Mouse (Mus musculus) adrenal gland, postnatal 4 days (tissue): Measurements from ENCODE around the gene Serpina5. TPM values are rescaled to one million over a fixed set of nuclear protein-coding genes. Genes with fewer than 3 reads are reported as not detected.

Experiments
- DNase-seq, 2 experiments: peaks; one replicate each; pipeline ENCODE4 v3.0.0; 2021 to 2022; ENCODE audit warnings: low spot score in 2 of 2, mixed read lengths in 2 of 2
- total RNA-seq, 2 experiments: library from RNA; stranded (reverse); gene quantifications; 2 replicates each; pipeline ENCODE4 v1.2.3; 2021

Gene Serpina5
- total RNA-seq, 2 experiments from 2014 or later, result 0.22 to 0.51 TPM

DNA sequence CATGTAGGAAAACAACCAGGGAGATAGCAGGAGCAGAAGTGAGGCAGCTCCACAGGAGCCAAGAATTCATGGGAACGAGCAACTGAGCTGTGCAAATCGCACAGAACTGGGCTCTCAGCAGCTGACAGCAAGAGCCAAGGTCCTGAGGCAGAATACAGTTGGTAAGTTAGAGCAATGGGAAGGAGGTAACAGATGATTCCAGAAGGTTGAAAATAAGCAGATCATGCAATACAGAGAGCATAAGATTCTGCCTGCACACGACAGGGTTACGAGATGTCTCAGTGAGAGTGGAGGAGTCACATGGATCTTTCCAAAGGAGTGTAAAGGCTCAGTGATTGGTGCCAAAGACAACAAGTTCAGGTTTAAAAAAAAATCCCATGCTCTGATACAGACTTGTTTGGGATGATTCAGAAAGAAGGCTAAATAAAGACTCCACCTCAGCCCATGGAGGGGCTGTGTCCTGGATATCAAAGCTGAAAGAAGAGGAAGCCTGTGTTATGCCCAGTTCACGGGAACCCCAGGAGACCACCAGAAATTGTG is 24.2 kb downstream of the Serpina5 start:
- DNase-seq, result no peak

GRCm38 (mm10) chr12:104127696-104128095 is 26.8 kb downstream of the Serpina5 start, which contains the start of gene Serpina3b:
TSS of gene Serpina3b (plus strand) at chr12:104127996.
- DNase-seq, result no peak

- no peak for DNase-seq
Measured at GRCm38 (mm10) chr12:104131041-104131440, 30.1 kb downstream of the Serpina5 start.

GRCm38 (mm10) chr12:104138216-104138615 is 37.3 kb downstream of the Serpina5 start:
- DNase-seq, result no peak

- no peak for DNase-seq
Measured at GRCm38 (mm10) chr12:104140543-104141103, 39.7 kb downstream of the Serpina5 start.

DNA sequence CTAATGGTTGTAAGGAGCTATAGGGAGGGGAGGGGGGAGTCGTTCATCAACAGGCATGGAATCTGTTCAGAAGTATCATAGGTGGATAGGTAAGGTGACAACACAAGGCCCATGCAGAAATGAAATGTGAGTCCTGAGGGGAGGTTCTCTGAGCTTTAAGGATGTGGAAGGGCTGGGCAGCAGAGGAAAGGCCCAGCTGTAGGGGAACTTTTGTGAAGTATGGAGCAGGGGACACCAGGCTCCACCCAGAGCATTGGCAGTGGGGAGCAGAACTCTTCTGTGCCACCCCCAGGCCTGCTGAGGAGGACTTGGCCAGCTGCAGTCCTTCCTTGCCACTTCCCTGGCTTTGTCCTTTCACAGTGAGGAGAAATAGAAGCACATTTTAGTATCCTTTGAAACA is 40.6 kb downstream of the Serpina5 start:
- DNase-seq, result no peak

DNA sequence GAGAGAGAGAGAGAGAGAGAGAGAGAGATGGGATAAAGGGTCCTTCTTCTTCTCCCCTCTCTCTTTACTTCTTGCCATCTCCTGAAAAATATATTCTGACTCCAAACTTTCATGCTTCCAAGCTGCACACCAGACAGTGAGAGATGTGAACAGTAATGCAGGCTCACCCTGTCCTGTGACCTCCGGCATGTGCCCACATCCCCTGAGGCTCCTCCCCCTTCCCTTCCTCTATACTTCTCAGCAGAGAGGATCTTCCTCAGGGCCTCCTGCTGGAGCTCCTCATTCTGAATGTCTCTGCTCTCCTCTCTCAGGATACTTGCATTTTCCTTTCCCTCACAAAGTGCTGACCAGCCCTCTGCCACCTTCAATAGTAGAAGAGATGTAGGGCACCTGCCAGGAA is 41.5 kb downstream of the Serpina5 start:
- DNase-seq, result no peak

DNA sequence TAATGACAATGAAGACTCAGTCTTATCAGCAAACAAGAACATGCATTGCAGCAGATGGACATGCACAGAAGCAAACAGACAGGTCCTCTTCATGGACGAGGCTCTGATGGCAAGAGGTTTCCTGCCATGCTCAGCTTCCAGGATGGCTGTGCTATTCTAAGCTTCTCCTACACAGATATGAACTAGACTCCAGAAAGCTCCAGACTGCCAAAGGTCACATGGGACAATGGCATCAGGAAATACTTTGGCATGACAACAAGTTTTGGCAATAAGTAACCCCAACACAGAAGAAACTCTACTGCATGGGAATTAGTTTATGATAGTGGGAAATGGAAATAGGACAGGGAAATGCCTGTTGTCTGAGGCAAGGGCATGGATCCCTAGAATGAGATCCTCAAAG is 42.4 kb downstream of the Serpina5 start:
- DNase-seq, result no peak

GRCm38 (mm10) chr12:104145571-104145970 is 44.7 kb downstream of the Serpina5 start:
- DNase-seq, result no peak

DNA sequence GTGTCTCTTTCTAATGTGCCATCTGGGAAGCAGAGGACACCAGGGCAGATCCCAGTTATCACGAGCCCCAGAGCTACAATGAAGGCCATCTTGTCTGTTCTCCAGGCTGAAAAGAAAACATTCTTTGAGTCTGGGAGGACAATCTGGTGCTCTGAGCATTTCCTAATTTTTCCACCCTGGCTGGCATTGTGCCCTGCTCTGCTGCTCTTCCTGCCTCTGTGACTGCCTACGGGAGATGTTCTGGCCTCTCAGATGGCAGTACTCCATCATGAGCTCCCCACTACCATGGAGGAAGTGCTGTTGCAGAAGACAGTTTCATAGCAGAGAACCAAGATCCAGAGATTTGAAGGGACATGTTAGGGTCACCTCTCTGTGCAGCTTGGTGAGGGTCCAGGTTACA is 51.1 kb downstream of the Serpina5 start:
- no peak for DNase-seq

GRCm38 (mm10) chr12:104153041-104153645 is 52.2 kb downstream of the Serpina5 start:
- no peak for DNase-seq

DNA sequence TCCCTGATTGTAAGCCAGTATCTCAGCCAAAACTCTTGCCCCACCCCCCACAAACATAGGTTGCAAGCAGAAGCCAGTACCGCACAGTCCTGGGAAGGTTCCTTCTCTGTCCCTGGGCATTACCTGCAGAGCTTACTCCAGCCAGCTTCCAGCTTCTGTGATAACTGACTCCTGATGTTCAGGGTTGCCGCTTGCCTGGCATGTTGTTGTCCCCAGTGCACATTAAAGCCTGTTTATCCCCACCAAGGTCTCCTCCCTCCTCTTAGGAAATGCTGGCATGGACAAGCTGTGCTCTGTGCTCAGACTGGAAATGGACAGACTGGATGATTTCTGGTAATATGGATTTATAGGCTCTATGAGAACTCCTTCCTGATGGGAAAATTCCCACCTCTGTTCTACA is 52.7 kb downstream of the Serpina5 start, which contains the start of gene Serpina3c:
Serpina3c (minus strand) TSS at position 215 of the 400 bp plus-strand sequence.
- no peak for DNase-seq

Other genes starting within 250 kb of the Serpina5 start
- gene Serpina1a, start 237.6 kb upstream of the Serpina5 start, total RNA-seq, result 100 to 1,000 TPM in 1 of 2 experiments, 10 to 100 TPM in 1; 11.1 to 267 TPM
- gene Serpina1c, start 196.2 kb upstream of the Serpina5 start, total RNA-seq, result 100 to 1,000 TPM in 1 of 2 experiments, 1 to 10 TPM in 1; 9.0 to 275 TPM
- gene Serpina1e, start 142.1 kb upstream of the Serpina5 start, total RNA-seq, result 100 to 1,000 TPM in 1 of 2 experiments, 1 to 10 TPM in 1; 8.3 to 423 TPM
- 10 to 100 TPM in 1 of 2 experiments, under 1 TPM in 1; 0.53 to 23.8 TPM for gene Serpina11, start 111.2 kb upstream of the Serpina5 start, total RNA-seq
- under 1 TPM in 1 of 2 experiments, not detected in 1; 0.17 TPM for gene Serpina9, start 87.4 kb upstream of the Serpina5 start, total RNA-seq
- under 1 TPM in 1 of 2 experiments, not detected in 1; 0.08 TPM for gene Serpina12, start 56.7 kb upstream of the Serpina5 start, total RNA-seq
- gene Serpina3a, start 11.6 kb downstream of the Serpina5 start, total RNA-seq, result not detected
- under 1 TPM in 1 of 2 experiments, not detected in 1; 0.70 TPM for gene Serpina3b, start 26.9 kb downstream of the Serpina5 start, total RNA-seq
- gene Serpina3c, start 52.8 kb downstream of the Serpina5 start, total RNA-seq, result 1 to 10 TPM; 2.0 to 3.2 TPM
- 1 to 10 TPM in 1 of 2 experiments, under 1 TPM in 1; 0.84 to 1.9 TPM for gene Serpina3f, start 113.4 kb downstream of the Serpina5 start, total RNA-seq
- gene Serpina3g, start 135.1 kb downstream of the Serpina5 start, total RNA-seq, result 10 to 100 TPM; 10.4 to 20.9 TPM
- gene Serpina3i, start 162.0 kb downstream of the Serpina5 start, total RNA-seq, result under 1 TPM; 0.28 to 0.50 TPM
- gene Serpina3j, start 213.4 kb downstream of the Serpina5 start, total RNA-seq, result not detected
- gene Serpina3k, start 237.4 kb downstream of the Serpina5 start, total RNA-seq, result 100 to 1,000 TPM in 1 of 2 experiments, 1 to 10 TPM in 1; 2.3 to 117 TPM
- gene Serpina3m, start 237.4 kb downstream of the Serpina5 start, total RNA-seq, result 10 to 100 TPM in 1 of 2 experiments, 1 to 10 TPM in 1; 1.1 to 35.8 TPM